Mouse (Mus musculus) midbrain, embryonic 10.5 days (tissue): ENCODE measurements at regions not wholly inside any gene's neighbourhood (a gene's known extent, or its start where the extent isn't known, plus 50 kb on each side); places are given as distances from the start of the nearest gene placed in this dataset.
"Not testable (repeated sequence)": the region's sequence is repeated elsewhere in the genome, so short reads cannot be mapped to it uniquely, and the experiment has no call there.

Source experiments
- DNase-seq: peaks from one replicate; pipeline ENCODE4 v3.0.0-alpha.2; 2017; ENCODE audit warnings: low spot score
- H3K27ac ChIP-seq: fragments of 300-500 bp; sonication (generic); replicated peaks from 2 replicates; pipeline ENCODE4 v1.5.1; 2016; ENCODE audit warnings: mild to moderate bottlenecking
- H3K27me3 ChIP-seq: fragments of 300-500 bp; sonication (generic); 2 replicates; pipeline ENCODE4 v1.6.1; 2016; ENCODE audit warnings: low read depth, mild to moderate bottlenecking; ENCODE audit not compliant: poor library complexity, severe bottlenecking
- H3K36me3 ChIP-seq: fragments of 300-500 bp; sonication (generic); 2 replicates; pipeline ENCODE4 v1.6.1; 2016; ENCODE audit warnings: mild to moderate bottlenecking, moderate library complexity
- H3K4me1 ChIP-seq: fragments of 300-500 bp; sonication (generic); 2 replicates; pipeline ENCODE4 v1.6.1; 2016
- H3K4me3 ChIP-seq: fragments of 300-500 bp; sonication (generic); 2 replicates; pipeline ENCODE4 v1.5.1; 2016; ENCODE audit warnings: mild to moderate bottlenecking, moderate library complexity
- H3K9me3 ChIP-seq: fragments of 300-500 bp; sonication (generic); replicated peaks from 2 replicates; pipeline ENCODE4 v1.6.1; 2016; ENCODE audit warnings: mild to moderate bottlenecking
- WGBS: fragments of 180-500 bp; shearing (Covaris S2); methylation state at CpG from one replicate; pipeline ENCODE4 v1.1.7; 2016; 5-methylcytosine and 5-hydroxymethylcytosine counted together

DNA sequence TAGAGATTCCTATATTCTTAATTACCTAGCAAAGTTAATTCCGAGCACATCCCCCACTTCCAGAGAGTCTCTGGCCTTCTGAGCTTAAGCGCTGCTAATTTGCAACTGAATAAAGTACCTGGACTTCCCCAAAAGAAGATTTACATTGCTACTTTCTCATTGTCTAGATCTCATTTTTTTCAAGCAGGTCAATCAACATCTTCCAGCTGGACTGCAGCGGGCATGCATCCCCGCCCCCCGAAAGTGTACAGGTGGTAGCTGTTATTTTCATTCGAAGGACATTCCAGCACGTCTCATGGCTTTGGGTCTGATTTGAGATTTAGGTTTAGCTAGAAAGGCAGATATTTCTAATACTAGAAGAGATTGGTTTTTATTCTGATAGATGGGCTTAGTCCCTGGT is 193.3 kb downstream of the Stard3nl start:
- H3K9me3 ChIP-seq, H3K36me3 ChIP-seq, DNase-seq, H3K4me3 ChIP-seq, H3K4me1 ChIP-seq, H3K27ac ChIP-seq, H3K27me3 ChIP-seq: not testable (repeated sequence)
- 87% methylated on average over 7 of the region's 7 CpGs for WGBS
